Mouse (Mus musculus) gastrocnemius, postnatal 36 days (tissue): ENCODE results near the gene Rhobtb1. TPM values are rescaled to one million over a fixed set of nuclear protein-coding genes. Genes with fewer than 3 reads are reported as not detected.

Source experiments
- DNase-seq, 2 experiments: peaks; one replicate each; pipeline ENCODE4 v3.0.0; 2022
- intact Hi-C: fragments of 180-260 bp; cut with DNase I; formaldehyde crosslinking; loops from one replicate; pipeline ENCODE4 v1.15.1; 2025
- total RNA-seq, 2 experiments: library from RNA; stranded (reverse); gene quantifications; 2 replicates each; pipeline ENCODE4 v1.2.3; 2021

The Rhobtb1 gene
- total RNA-seq, 2 experiments from 2014 or later: 17.3 to 21.7 TPM

DNA sequence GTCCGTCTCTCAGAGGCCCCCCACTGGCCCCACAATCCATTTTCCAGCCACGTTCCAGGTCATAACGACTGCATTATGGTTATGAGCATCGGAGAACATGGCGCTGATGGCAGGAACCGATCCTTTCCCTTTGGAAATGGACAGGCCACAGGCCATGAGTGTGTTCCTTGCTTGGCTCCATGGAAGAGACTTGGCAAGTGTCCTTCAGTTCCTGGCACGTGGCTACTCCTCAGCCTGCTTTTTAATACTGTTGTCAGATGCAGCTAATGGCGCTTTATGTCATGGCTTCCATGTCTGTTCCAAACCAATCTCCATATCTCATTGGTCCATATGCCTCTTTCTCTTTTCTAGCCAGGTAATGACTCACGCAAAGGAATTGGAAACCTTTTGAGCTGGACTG lies 86.5 kb downstream of the Rhobtb1 start:
- DNase-seq: no peak
- intact Hi-C loops: no loop called here

DNA sequence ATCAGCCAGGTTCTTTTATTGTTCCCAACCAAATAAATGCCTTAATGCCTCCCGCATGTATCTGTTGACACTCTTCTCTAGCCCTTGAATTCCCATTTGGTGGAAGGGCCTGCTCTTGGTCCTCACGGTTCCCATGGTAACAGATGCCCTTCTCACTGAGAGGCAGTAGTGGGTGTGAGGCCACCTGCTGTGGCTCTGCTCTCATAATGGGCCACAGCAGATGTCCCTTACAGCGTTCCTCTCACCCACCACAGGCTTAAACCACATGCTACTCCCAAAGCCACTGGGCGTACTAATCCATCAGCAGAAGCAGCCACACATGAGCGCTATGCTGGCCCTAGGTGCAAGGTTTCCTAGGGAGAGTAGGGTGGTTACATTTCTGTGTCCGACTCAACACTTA lies 87.1 kb downstream of the Rhobtb1 start:
- intact Hi-C loops: no loop called here
- no peak for DNase-seq

DNA sequence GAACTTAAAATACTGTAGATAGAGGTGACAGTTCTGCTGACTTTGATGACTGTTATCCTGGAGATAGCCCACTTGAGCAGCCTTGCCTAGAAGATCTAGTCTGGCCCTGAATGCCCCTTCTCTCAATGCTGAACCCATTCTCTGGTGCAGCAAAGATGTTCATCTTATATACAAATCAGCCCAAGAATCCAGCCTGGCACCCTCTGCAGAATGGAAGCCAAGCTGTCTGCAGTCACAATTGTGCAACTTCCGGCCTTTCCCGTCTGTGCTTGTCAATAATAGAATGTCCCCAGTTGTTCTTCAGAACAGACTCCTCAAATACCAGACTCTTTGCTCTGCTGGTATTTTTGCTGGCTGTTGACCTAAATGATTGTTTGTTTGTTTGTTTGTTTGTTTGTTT lies 89.3 kb downstream of the Rhobtb1 start:
- no peak for DNase-seq
- intact Hi-C loops: no loop called here

DNA sequence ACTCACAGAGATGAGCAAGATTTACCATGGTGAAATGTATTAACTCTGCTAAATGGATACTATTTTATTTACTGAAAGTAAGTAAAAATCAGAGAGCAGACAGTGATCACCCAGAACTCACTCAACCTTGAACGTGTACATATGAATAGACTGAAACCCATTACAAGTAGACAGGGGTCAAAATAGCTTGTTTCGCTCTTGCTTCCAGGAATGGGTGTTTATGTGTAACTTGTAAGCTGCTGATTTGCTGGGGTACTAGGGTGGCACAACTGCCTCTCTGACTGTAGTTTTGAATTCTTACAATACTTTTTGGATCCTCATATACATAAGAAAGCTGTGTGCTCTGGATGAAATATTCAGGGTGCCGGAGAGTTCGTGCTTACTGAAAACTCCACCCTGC lies 93.9 kb downstream of the Rhobtb1 start:
- intact Hi-C loops: no loop called here
- no peak for DNase-seq

DNA sequence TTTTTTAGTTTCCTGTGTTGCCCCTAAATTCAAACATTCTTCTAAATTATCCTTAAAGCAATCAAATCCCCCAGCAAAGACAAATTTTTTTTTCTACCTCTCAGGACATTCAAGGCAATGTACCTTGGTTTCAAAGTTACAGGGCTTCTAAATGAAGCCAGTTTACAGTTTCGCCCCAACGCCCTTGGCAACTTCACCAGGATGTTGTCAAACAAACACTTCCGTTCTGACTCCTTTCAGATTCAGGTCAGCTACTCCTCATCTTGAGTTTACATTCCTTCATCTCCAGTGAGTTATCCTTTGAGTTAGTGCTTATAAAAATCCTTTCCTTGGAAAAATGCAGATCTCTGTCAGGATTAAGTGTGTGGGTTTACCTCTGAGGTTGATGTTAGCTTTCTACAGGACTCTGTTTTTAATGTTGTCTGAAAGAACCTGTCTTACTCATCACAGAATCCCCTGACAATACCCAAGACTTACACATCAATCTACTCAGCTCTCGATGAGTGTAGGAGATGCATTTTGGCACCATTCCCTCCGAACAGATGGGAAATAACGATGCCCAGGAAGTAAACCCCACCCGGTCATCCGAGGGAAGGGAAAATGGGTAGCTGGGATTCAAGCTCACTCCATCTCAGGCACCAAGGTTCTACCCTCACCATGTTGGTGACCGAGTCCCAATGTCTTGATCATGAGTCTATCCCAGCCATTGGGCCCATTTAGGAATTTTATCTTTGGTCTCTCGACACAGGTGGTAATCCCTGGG lies 94.9 kb downstream of the Rhobtb1 start:
- intact Hi-C loops: no loop called here
- DNase-seq: no peak

DNA sequence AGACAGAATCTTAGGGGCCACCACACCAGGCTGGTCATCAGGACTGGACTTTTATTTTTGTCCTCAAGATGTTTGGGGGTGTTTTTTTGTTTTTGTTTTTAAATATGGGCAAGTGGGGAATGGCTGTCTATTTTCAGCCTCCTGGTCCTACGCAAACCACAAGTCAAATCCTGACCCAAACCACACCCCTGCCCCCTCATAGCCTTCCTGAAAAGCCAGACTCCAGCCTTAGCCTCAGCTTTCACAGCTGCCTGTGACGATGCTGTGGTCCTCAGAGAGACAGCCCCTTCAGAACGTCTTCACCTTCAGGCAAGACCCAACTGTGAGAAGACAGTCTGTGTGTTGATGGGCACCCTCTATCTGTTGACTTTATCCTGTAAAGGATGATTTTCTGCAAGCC lies 95.5 kb downstream of the Rhobtb1 start:
- intact Hi-C loops: no loop called here
- DNase-seq: no peak

DNA sequence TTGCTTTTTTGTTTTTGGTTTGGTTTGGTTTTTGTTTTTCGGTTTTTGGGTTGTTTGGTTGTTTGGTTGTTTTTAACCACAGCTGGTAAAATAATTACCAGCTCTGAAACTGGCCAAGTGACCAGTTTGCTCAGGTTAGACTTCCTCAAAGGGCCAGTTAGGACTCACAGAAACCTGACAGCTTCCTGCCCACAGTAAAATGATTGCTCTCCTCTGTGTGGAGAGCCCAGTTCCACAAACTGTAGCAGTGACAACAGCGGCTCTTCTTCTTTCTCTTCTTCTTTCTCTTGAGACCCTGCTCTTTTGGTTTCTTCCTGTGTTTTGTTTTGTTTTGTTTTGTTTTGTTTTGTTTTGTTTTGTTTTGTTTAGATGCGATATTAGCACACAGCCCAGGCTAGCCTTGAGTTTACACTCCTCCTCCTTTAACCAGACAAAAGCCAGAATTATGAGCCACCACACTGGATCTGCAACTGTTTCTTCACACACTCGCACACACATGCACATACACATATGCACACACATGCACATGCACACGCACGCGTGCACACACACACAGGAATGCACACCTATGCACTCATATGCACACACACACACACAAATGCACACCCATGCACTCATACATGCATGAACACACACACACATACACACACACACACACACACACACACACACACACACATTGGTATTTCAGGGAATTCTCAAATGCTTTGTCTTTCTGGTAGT lies 96.2 kb downstream of the Rhobtb1 start:
- intact Hi-C loops: no loop called here

DNA sequence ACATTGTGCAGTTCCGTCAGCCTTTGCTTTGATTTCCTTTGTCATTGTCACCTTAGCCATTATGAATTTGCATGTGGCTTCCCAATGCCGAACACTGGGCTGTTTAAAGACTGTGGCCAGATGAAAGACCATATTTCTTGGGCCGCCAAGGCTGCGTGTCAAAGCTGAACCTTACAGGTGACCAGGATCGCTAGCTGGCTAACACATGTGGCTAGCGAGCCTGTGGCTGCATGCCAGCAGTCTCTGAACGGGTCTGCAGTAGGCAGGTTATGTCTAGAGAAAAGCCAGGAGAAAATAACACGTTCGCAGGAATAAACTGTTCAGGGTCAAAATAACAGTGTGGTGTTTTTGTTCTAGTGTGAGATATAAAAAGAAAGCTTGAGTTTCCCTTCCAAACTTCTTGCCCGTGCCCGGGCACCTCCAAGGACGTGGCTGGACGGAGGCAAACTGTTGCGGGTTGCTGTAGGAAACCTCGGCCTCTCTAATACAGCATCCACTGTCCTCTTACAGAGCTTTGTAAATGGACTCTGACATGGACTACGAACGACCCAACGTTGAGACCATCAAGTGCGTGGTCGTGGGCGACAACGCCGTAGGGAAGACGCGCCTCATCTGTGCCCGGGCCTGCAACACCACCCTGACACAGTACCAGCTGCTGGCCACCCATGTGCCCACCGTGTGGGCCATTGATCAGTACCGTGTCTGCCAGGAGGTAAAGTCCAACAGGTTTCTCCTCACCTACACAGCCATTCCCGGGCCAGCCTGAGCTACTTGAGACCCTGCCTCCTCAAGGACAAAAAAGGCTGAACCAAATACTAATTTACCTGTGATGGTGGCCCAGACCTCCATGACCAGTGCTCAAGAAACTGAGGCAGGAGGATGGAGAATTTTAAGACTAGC lies 97.3 kb downstream of the Rhobtb1 start:
- DNase-seq: no peak
- intact Hi-C loops: no loop called here

More for the DNA sequence above, 96.2 kb downstream of the Rhobtb1 start:
- DNase-seq: no peak

DNA sequence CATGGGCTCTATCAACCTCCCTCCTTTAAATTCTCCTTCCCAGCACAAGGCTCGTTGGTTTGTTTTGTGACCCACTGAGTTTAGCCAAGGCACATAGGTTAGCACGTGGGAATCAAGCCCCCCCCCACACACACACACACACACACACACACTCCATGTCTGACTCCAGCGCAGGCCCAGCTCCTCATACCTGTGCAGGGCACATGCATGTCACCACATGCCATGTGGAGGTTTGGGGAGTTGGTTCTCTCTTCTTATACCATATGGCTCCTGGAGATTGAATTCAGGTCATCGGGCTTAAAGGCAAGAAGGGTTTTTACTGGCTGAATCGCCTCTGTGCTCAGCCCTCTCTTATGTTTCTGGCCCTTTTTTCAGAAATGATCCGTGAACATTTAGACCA lies 100.0 kb downstream of the Rhobtb1 start:
- intact Hi-C loops: no loop called here
- no peak for DNase-seq

DNA sequence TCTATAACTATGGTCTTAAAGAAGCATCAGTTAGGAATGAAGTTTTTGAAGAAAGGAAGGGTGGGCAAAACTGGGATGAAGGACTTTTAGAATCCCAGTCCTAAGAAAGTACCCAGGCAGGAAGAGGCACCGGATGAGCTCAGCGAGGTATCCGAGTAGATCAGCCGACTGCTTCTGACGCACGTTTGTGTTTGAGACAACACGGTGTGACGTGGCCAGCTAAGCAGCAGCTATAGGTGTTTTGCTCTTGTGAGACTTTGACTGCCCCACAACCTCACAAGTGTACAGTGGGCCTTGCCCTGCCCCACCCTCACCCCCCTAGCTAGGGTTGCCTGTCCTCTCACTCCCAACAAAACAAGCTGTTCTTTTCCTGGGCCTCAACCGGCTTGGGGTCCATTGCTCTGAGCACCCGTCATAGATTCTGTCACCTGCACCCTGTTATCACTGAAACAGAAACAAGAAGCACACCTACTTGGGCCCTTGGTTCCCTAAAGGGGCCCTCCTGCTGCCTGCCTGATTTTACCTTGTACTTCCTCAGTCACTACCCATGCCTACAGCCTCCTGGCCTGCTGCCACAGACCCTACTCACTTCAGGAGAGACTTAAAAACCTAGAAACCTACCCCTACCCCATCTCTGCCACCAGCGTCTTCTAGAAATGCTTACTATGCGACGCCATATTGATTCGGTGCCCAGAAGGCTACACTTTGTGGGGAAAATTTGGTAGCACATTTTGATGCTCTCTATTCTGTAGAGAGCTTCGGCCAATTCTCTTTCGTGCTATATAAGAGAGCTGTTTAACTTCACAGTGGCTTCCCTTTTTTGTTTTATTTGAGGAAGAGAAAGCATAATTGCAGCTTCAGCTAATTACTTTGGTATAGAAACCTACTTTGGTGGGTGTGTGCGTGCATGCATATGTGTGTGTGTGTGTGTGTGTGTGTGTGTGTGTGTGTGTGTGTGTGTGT lies 101.2 kb downstream of the Rhobtb1 start:
- intact Hi-C loops: no loop called here
- no peak for DNase-seq

DNA sequence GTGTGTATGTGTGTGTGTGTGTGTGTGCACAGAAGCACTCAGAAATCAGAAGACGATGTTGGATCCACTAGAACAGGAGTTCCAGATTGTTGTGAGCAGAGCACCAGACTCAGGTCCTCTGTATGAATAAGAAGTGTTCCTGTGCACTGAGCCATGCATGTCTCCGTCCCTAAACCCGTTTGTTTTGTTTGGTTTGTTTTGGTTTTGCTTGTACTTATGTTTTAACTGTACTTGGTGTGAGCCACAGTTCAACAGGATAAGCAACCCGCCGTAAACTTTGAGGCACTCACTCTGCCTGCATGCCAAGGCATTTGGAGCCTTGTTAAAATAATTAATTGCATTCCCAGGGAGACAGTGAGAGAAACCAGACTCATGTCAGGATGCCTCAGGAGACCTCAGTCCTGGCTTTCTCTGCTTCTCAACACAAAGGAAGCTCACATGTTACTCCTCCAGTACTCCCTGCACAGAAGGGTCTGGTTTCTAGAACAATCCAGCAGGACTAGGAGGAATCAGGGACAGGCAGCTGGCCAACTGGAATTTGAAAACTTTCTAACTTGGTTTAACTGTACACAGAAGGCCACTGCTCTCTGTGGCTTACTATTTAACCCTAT lies 101.9 kb downstream of the Rhobtb1 start:
- DNase-seq: no peak
- intact Hi-C loops: no loop called here

DNA sequence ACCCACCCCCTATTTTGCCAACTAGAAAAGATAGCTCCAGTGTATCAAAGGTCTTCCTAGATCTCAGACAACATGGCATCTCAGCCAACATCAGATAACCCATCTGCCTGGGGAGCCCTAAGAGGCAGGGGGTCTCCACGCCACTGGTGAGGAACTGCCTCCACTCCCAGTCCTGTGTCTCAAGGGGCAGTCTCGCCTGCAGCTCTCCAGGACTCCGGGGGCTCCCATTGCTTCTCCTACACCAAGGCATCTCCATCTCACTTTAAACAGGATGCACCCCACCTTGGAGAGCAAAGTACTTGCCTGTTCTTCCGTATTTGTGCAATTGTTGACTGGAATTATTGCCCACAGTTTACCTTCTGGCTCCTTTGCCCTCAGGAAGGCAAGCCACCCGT lies 102.4 kb downstream of the Rhobtb1 start:
- intact Hi-C loops: no loop called here
- DNase-seq: no peak

DNA sequence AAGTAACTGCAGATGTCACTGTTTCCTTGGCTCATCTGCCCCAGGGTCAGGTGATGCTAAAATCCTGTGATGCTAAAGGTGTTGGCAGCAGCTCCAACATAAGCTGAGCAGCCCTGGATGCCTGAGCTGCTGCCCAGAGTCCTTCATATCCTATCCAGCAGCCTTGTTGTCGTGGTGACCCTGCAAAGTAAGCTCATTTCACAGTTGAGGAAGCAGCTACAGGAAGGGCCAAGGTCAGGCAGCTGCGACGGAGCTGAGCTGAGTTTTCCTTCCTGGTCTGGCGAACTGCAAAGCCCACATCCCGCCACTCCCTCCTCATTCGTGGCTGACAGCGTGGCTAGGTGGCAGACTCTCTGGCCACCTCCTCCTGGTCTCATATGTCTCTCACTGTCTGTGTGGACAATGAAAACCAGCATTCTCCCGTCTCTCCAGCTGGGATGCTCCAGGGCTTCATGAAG lies 103.2 kb downstream of the Rhobtb1 start:
- DNase-seq: peak; percentile 44 to 50
- intact Hi-C loops: no loop called here

DNA sequence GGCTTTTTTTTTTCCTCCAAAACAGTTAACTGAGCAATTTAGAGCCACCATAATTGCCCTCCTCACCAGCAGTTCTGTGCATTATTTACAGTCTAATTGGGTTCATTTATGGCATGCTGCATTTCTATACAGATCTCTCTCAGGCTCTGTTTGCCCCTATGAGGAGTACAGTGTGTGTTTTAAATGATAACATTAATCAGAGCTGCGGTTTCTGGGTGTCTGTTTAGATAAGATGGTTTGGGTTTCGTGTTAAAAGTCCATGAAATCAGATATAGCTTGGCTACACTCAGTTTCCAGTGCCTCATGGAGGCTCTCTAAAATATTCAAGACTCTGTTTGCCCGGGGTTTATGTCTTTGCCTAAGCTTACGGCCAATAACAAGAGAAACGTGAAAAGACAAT lies 104.4 kb downstream of the Rhobtb1 start:
- intact Hi-C loops: no loop called here
- DNase-seq: no peak

DNA sequence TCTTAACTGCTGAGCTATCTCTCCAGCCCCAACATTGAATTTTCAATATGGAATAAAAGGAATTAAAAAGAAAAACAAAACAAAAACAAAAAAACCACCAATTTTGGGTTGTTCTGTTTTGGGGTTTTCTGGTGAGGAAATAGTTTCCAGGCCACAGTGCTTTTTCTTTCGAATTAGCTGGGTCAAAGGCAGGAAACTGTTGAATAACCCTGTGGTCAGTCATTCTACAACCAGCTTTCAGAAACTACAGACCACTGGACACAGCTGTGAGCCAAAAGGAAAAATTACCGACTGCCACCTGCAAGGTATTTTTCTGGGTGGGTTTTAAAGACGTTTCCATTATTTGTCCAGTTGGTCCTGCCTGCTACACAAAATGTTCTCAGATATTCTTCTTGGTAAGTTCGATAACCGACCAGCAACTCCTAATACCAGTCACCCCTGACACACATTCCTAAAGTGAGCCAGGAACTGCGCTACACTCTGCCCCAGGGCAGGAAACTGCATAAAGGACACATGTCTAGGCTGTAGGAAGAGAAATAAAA lies 106.4 kb downstream of the Rhobtb1 start:
- intact Hi-C loops: no loop called here
- DNase-seq: no peak

DNA sequence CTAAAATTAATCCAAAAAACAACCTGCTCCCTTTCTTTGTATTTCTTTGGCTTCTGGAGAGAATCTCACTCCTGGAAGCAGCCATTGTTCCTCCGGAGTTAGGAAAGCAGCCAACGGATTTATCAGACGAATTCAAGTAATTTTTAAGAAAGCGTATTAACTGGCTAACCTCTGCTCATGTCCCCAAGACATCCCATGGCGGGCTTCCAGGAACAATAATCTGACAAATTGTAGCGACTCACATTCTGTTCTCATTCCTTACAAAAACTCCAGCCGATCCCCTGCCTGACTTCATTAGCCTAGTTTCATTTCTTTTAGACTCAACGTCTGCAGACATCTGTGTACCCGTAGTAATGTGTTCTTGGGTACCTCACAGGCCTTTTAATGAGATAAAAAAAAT lies 107.4 kb downstream of the Rhobtb1 start:
- intact Hi-C loops: no loop called here

DNA sequence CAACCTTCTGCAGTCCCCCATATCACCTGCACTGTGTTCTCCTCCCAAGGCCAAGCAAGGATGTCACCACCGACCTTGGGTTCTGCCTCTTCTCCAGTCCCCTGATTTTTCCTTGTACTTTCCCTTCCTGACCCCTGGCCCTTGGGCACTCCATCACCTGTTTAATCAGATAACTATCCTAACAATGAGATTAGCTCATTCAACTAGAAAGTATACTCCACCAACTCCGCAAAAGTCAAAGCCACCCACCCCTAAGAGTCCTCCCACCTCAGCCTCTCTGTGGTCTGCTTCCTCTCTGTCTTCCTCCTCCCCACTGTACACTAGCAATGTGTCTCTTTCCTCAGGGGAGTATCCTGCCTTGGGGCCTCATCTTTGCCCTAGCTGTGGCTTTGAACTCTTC lies 107.9 kb downstream of the Rhobtb1 start:
- no peak for DNase-seq
- intact Hi-C loops: no loop called here

More for the DNA sequence above, 107.4 kb downstream of the Rhobtb1 start:
- DNase-seq: peak in 1 of 2 experiments; percentile 59

DNA sequence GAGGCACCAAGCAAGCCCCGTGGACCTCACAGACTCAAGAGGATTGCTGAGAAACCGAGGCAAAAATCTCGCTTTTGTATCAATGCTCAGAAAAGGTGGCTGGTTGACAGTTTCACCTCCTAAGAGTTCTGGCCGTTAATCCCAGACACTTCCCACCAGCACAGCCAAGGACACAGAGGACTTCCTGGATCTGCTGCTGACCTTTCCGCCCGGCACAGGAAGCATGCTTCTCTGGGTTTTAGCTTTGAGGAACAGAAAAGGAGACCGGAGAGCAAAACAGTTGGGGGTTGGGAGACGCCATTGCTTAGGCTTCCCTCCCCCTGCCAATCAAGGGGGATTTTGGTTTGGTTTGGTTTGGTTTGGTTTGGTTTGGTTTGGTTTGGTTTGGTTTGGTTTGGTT lies 108.7 kb downstream of the Rhobtb1 start:
- intact Hi-C loops: no loop called here
- DNase-seq: no peak
